Mouse (Mus musculus): ENCODE measurements around the gene Spef1.

GRCm38 (mm10) chr2:131179990-131180587 lies 7.0 kb downstream of the Spef1 start, which contains the start of gene Cenpb:
- TF ChIP-seq CTCF (IDR thresholded peaks at IDR 0.05; ENCODE audit: extremely low read depth, insufficient read depth, insufficient read length, insufficient replicate concordance) (peak; percentile 54; the same call in 1 of the 2 replicates), POLR2A (IDR thresholded peaks at IDR 0.05; ENCODE audit: low read depth, low read length) (no peak)

Measured in spleen, adult 2 months (tissue).